Mouse (Mus musculus) MEL (cell line): ENCODE results near the gene Slc38a2.

Experiments
- CTCF ChIP-seq, 3 experiments: IDR thresholded peaks in 2 of 3; conservative IDR thresholded peaks in 1 of 3; 2 replicates each; pipeline ENCODE4 v1.5.1; 2011 to 2012; ENCODE audit warnings: low read length in 3 of 3, low read depth in 2 of 3, mild to moderate bottlenecking in 2 of 3, improper control_type of control experiment in 1 of 3, inconsistent platforms in 1 of 3, mixed read lengths in 1 of 3, moderate library complexity in 1 of 3; ENCODE audit not compliant: control insufficient read depth in 1 of 3, insufficient read depth in 1 of 3, poor library complexity in 1 of 3, severe bottlenecking in 1 of 3
- MAX ChIP-seq: IDR thresholded peaks from 2 replicates; pipeline ENCODE4 v1.6.1; 2011; ENCODE audit warnings: low read length, improper control_type of control experiment
- MYC ChIP-seq: IDR thresholded peaks from 2 replicates; pipeline ENCODE4 v1.6.1; 2011; ENCODE audit warnings: low read depth, mild to moderate bottlenecking, low read length, improper control_type of control experiment, moderate library complexity
- POLR2A ChIP-seq, 2 experiments: IDR thresholded peaks; 2 replicates each; pipeline ENCODE4 v1.6.1; 2011 to 2012; ENCODE audit warnings: low read length in 2 of 2, mild to moderate bottlenecking in 2 of 2, control low read depth in 1 of 2, improper control_type of control experiment in 1 of 2, low read depth in 1 of 2, moderate library complexity in 1 of 2; ENCODE audit not compliant: control insufficient read depth in 1 of 2, insufficient read depth in 1 of 2, poor library complexity in 1 of 2
- POLR2AphosphoS2 ChIP-seq: IDR thresholded peaks from 2 replicates; pipeline ENCODE4 v1.6.1; 2011; ENCODE audit warnings: low read length, improper control_type of control experiment
- POLR2AphosphoS5 ChIP-seq: IDR thresholded peaks from 2 replicates; pipeline ENCODE4 v1.6.1; 2012; ENCODE audit warnings: low read depth, borderline replicate concordance, mild to moderate bottlenecking, inconsistent platforms, low read length, moderate library complexity, mixed read lengths
- RAD21 ChIP-seq: IDR thresholded peaks from 2 replicates; pipeline ENCODE4 v1.6.1; 2011; ENCODE audit warnings: mild to moderate bottlenecking, low read depth, low read length, improper control_type of control experiment
- USF2 ChIP-seq, 2 experiments: IDR thresholded peaks; 2 replicates each; pipeline ENCODE4 v1.6.1; 2011 to 2012; ENCODE audit warnings: improper control_type of control experiment in 2 of 2, low read length in 2 of 2, borderline replicate concordance in 1 of 2, inconsistent platforms in 1 of 2, low read depth in 1 of 2, mild to moderate bottlenecking in 1 of 2; ENCODE audit not compliant: insufficient read depth in 1 of 2
- ZNF384 ChIP-seq: IDR thresholded peaks from 2 replicates; pipeline ENCODE4 v1.6.1; 2012; ENCODE audit warnings: low read depth, mild to moderate bottlenecking, inconsistent platforms, low read length, improper control_type of control experiment

DNA sequence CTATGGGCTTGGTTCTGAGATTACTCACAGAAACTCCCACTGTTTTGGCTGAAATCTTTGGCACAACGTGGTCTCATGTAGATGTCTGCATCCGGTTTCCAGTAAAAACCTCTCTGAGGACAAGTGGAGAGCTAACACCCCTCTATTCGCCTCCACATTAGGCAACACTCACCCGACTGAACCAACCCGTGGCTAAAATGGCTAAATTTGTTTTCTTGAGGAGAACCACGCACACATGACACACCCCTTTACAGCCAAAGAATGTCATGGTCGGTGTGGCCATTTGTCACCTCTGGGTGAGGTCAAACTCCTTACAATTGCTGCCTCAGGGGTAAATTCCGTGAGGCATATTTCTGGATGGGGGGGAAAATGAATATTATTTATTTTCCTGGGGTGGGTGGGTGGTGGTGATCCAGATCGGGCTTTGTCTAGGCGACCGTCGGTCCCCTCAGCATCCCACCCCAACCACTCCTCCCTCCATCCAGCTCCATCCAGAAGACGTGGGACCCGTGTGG, 9.5 kb upstream of the Slc38a2 start:
- TF ChIP-seq CTCF (IDR thresholded peaks at IDR 0.05 in 2 of 3, conservative IDR thresholded peaks at IDR 0.05 in 1 of 3; ENCODE audit: control insufficient read depth in 1 of 3, insufficient read depth in 1 of 3, low read depth in 2 of 3, low read length in 3 of 3, poor library complexity in 1 of 3, severe bottlenecking in 1 of 3) (no peak), RAD21 (no peak), POLR2A (IDR thresholded peaks at IDR 0.05; ENCODE audit: control insufficient read depth in 1 of 2, insufficient read depth in 1 of 2, low read depth in 1 of 2, low read length in 2 of 2, poor library complexity in 1 of 2) (no peak; a peak in 1 of 4 replicates), POLR2AphosphoS5 (no peak), MYC (peak; percentile 60; the same call in 1 of the 2 replicates), MAX (no peak), ZNF384 (no peak), USF2 (IDR thresholded peaks at IDR 0.05; ENCODE audit: borderline replicate concordance in 1 of 2, insufficient read depth in 1 of 2, low read depth in 1 of 2, low read length in 2 of 2) (peak in 1 of 2 experiments; percentile 15; a peak in 1 of 4 replicates), POLR2AphosphoS2 (no peak)
